Mouse (Mus musculus) urinary bladder, postnatal 0 days (tissue): ENCODE measurements around the gene Sval1. TPM values are rescaled to one million over a fixed set of nuclear protein-coding genes. Genes with fewer than 3 reads are reported as not detected.

Experiments used
- polyA plus RNA-seq: library from polyadenylated mRNA; unstranded; fragments of >200 nt; fragmentation: Nextera tagmentation; extraction: Ambion mirVana; gene quantifications from 2 replicates; pipeline ENCODE4 v1.2.1, GENCODE M21; 2015

Gene Sval1
- 0.28 TPM in 1 of 2 replicates, not detected in the other for polyA plus RNA-seq

DNA sequence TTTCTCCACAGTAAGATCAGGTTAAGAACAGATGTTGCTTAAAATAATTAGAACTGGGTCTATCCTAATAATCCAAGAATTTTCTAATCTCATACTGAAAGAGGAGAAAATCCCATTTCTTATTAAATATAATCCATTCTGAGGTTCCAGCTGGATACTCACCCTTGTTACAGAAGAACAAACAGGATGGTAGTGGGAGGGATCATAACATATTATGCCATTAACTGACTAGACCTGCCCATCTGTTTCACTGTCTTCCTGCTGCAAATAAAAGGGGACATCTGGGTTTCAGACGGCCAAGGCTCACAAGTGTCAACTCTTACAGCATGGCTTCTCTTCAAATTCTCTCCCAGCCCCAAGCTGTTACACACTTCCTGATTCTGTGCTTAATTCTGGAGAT is at the start of gene Sval1:
TSS of gene Sval1 (plus strand) at position 301 of the 400 bp plus-strand sequence.

DNA sequence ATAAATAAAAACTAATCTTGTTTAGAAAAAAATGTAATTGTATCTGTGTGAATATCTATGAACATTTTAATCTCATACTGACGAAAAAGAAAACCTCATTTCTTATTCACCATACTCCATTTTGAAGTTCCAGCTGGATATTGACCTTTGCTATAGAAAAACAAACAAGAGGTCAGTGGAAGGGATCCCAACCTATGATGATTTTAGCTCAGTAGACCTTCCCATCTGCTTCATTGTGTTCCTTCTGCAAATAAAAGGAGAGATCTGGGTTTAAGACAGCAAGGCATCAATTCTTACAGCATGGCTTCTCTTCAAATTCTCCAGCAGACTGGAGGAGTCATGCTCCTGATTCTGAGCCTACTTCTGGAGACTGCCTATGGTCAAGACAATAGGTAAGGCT is 16.4 kb downstream of the Sval1 start, which contains the start of gene Sval3:
TSS of gene Sval3 (plus strand) at position 301 of the 400 bp plus-strand sequence.

Other genes starting within 250 kb of the Sval1 start
- 0.39 and 0.89 TPM in 2 replicates for gene Kel, start 247.3 kb upstream of the Sval1 start, polyA plus RNA-seq
- not detected in 2 replicates for gene Olfr459, start 176.5 kb upstream of the Sval1 start, polyA plus RNA-seq
- gene Pip, start 104.1 kb upstream of the Sval1 start, polyA plus RNA-seq = not detected in 2 replicates
- not detected in 2 replicates for gene Sval2, start 98.6 kb upstream of the Sval1 start, polyA plus RNA-seq
- not detected in 2 replicates for gene Sval3, start 16.5 kb downstream of the Sval1 start, polyA plus RNA-seq
- not detected in 2 replicates for gene Sva, start 86.8 kb downstream of the Sval1 start, polyA plus RNA-seq
- not detected in 2 replicates for gene Tas2r139, start 189.3 kb downstream of the Sval1 start, polyA plus RNA-seq